Mouse (Mus musculus): ENCODE results near the gene Hes7.

Hes7 gene

DNA sequence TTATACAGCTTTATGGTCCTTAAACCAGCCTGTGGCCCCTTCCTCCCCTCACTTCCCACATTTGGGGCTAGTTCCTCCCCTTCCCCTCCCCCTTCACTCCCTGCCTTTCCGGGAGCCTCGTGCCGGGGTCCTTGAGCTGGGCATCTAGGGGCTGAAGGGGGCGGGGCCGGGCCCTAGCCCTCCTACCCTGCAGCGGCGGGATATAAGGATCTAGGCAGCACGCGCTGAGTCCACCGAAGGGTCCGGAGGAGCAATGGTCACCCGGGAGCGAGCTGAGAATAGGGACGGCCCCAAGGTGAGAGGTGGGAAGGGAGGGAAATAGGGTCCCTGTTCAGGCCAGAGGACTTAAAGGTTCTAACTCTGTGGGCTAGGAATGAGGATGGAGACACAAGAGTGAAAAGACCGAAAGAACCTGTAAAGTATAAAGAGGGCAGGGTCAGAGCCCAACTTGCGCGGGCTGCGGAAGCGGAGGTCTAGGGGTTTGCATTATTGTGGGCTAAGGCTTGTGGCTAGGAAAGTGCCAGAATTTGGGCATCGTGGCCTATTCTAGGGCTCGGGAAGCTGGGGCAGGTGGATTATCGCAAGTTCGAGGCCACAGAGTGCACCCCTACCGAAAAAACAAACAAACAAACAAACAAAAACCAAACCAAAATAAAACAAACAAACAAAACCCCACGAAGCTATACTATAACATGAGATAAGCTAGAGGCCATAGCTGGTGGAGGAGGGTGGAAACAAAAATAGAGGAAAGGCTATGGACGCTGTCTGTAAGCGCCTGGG lies at the start of gene Hes7:
Gene Hes7, plus strand, starts transcription at position 184 of the 780 bp plus-strand sequence.
- no peak for DNase-seq (ENCODE audit: extremely low read depth, low read depth, low spot score)

DNA sequence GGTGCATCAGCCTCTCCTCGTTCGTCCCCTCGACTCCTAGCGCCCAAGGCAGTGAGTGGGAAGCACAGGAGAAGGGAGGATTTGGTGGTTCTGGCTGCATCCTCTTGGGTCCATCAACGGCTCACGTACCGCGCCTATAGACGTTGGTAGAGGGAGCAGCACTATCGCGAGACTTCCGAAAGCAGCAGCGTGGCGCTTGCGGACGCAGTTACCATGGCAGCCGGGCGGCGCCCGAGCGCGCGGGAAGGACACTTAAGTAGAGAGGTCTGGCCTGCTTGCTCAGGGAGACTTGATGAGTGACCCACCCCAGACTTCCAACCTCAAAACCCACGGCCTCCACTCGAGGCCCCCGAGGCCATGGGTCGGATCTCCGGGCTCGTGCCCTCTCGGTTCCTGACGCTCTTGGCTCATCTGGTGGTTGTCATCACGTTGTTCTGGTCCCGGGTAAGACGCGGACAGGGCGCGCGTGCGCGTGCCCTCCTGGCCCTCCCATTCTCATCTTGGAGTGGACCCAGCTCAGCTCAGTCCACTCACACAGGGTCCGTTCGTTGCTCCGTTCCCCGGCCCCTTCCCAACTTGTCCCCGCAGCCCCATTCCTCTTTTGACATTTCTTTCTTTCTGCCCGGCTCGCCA lies 49.5 kb upstream of the Hes7 start, which contains the start of gene Tmem107:
Gene Tmem107, plus strand, starts transcription at position 217 of the 633 bp plus-strand sequence.
- no peak for DNase-seq (ENCODE audit: extremely low read depth, low read depth, low spot score)

DNA sequence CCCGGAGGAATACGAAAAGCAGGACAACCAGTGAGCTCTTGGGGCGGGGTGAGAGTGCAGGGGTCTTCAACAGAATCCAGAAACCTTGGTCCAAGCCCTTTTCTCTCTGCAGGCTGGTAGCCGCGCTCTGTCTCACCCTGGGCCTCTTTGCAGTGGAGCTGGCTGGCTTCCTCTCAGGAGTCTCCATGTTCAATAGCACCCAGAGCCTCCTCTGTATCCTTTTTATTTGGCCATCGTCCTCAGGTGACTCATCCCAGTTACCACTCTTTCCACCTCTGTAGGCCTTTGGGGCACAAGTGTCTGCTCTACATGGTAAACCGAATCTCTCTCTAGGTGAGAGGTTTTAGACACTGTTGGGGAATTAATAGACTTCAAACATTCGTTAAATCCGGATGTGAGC lies 48.9 kb upstream of the Hes7 start:
- DNase-seq (ENCODE audit: extremely low read depth, low read depth, low spot score): no peak

DNA sequence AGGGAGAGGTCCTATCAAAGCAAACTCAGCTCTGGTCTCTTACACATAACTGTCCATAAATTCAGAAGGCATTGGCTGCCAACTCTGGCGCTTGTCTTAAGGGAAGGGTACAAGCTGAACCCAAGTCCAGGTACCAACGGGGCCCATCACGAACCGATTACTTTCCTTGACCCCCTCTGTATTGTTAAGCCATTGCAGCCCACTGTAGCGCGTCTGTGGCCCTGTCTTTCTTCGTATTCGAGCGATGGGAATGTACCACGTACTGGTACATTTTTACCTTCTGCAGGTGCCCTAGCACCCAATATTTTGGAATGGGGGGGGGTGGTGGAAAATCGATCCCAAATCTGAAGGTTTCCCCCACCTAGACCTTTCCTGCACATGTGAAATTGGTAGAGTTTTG lies 48.0 kb upstream of the Hes7 start:
- DNase-seq (ENCODE audit: extremely low read depth, low read depth, low spot score): no peak

DNA sequence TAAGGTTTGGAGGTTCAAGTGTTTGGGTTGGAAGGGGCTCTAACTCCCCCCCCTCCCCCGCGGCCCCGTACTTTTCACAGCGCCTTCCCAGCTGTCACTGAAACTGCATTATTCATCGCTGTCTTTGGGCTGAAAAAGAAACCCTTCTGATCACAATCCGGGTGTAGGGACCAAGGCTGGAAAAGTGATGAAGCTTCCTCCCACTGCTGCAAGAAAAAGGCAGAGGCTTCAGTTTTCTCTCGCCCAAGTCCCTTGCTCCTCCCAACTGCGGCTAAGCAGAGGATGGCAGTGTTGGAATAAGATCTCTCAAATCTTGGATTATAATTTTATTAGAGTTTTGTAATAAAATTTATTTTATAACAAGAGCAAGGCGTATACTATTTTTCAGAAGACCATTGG lies 47.5 kb upstream of the Hes7 start:
- no peak for DNase-seq (ENCODE audit: extremely low read depth, low read depth, low spot score)

DNA sequence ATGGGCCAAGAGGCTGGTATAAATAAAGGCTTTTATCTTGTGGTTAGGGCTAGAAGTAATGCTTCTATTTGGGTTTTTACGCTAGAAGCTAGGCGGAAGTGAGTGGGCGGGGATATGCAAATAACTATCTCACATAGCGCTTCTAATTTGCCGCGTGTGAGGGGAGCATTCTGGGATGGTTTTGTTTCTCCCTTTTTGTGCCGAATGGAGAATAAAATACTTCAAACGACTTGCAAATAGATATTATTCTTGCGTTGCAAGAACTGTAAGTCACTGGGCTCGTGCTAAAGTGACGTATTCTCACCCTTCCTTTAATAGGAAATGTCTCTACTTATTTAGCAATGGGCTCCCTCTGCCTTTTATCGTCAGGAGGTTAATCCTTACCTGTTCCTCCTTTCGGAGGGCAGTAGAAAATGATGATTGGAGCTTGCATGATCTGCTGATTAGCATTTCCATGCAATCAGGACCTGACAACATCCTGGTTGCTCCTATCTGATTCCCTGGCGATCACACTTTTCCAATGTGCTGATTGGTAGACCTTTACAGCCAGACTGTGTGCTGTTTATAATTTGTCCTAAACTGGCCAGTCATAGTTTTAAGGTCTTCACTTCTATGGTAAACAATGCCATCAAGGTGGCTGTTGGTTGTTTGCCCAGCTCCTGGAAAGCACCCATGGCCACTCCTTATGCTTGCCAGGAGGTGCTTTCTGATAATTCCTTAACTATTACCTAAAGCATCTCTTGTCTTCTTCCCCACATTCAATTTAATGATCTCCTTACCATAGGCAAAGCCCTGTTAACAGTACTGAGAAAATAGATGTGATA lies 46.9 kb upstream of the Hes7 start:
- no peak for DNase-seq (ENCODE audit: extremely low read depth, low read depth, low spot score)

DNA sequence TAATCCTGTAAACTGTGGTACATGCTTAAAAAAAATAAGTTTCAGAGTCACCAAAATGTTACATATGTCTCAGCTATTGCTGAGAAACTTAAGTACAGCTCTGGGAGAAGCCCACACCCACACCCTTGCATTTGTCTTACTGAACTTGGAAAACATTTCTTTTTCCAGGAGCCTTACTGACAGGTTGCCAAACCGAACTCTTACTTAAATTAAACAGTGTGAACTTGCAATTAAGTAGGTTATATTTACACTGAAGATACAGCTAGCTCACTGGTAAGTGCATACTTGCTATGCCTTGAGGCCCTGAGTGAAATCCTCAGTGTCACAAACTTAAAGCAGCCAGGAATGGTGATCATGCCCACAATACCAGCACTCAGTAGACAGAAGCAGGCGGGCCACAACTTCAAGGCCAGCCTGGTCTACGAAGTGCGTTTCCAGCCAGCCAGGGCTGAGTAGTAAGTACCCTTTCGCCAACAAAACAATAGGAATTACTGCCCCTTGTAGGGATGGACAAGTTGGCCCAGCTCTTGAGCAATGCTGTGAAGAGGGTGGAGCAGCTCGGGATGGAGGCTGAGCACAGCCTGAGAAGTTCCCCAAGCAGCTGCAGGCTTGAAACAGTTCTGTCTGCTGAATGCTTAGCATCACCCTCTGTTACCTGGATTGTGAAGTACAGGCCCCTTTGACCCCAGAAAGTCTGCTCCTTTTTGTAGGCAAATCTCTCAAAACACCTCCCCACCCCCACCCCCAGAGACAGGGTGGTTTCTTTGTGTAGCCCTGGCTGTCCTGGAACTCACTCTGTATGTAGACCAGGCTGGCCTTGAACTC lies 46.0 kb upstream of the Hes7 start:
- no peak for DNase-seq (ENCODE audit: extremely low read depth, low read depth, low spot score)

DNA sequence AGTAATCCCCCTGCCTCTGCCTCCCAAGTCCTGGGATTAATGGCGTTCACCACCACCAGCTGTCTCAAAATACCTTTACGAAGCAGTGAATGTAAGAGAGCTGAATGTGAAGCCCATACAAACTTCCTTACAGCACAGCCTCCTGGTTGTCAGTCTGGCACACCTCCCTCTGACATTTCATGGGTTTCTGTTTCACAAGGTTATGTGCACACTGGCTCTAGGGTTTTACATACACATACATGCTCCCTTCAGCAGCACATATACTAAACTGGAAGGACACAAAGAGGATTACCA lies 45.5 kb upstream of the Hes7 start:
- DNase-seq (ENCODE audit: extremely low read depth, low read depth, low spot score): no peak

DNA sequence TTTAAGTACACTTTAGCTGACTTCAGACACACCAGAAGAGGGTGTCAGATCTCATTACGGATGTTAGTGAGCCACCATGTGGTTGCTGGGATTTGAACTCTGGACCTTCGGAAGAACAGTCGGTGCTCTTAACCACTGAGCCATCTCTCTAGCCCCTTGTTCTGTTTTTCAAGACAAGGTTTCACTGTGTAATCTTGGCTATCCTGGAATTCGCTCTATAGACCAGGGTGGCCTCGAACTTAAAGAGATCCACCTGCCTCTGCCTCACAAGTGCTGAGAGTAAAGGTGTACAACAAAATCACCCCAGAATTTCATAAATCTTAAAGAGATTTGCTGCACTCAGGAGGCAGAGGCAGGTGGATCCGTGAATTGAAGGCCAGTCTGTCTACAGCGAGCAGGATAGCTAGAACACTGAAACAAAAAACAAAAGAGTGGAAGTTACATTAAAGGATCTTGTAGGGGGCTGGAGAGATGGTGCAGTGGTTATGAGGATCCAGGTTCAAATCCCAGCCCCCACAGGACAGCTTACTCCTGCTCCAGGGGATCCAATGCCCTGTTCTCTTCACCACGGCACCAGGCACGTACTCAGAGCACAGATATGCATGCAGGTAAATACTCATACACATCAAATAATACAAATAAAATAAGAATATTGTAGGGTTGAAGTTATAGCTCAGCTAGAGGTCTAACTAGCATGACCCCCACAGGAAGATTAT lies 44.3 kb upstream of the Hes7 start:
- DNase-seq (ENCODE audit: extremely low read depth, low read depth, low spot score): no peak

DNA sequence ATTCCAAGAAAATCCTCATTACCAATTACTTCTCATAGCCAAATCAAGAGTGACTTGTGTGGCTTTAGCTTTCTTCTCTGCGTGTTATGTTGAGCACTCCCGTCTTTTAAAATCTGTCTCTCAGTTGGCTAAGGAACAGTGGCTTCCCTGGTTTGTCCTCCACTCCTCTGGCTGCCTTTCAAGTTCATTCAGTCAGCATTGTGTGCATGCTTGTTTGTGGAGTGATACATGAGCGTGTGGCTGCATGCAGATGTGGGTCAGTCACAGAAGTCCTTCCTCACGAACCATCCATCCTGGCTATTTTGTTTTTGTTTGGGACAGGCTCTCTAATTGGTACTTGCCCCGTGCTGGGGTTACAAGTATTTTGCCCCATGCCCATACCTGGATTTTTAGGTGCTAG lies 43.6 kb upstream of the Hes7 start:
- DNase-seq (ENCODE audit: extremely low read depth, low read depth, low spot score): no peak

DNA sequence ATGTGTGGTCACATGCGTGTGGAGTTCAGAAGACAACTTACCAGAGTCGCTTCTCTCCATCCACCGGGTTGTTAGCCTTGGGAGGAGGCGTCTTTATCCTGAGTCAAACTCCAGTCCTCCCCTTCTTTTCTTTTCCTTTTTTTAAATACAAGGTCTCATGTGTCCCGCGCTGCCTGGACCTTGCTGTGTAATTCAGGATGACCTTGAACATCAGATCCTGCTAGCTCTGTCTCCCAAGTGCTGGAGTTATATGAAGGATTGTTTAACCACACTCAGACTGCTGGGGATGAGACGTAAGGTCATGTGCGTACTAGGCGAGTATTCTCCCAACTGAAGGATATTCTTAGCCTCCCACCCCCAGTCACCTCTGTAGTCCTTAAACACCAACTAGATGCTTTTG lies 42.9 kb upstream of the Hes7 start:
- no peak for DNase-seq (ENCODE audit: extremely low read depth, low read depth, low spot score)

DNA sequence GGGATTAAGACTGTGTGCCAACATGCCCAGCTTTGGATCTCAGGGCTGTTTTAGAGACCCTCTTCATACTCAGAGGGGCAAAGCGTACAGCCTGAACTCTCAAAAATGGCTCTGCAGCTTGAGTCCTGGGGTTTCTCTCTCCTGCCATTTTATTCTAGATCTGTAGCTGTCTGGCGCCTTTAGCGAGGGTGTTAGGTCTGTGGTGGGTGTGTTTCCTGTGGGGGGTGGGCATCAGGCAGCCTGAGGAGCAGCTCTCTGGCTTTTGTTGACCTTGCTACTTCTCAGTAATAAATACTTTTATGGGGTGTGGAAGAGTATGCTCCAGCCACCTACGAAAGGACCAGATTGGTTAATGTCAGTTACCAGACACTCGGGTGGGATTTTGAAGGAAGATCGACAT lies 42.2 kb upstream of the Hes7 start:
- DNase-seq (ENCODE audit: extremely low read depth, low read depth, low spot score): no peak

DNA sequence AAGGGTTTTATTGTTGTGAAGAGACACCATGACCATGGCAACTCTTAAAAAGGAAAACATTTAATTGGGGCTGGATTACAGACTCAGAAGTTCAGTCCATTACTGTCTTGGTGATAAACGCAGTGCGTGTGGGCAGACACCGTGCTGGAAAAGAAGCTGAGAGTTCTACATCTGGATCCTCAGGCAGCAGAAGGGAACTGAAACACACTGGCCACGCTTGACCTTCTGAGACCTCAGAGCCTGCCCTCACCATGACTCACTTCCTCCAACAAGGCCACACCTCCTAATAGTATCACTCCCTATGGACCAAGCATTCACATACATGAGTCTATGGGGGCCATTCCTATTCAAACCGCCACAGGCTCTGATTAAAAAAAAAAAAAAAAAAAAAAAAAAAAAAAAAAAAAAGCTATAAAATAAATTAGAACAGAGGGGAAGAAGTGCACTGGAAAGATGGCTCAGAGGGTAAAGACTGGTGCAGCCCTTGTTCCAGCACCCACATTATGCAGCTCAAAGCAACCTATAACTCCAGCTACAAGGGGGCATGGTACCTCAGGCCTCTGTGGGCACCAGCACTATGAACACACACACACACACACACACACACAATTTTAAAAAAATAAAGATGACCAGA lies 41.3 kb upstream of the Hes7 start:
- DNase-seq (ENCODE audit: extremely low read depth, low read depth, low spot score): no peak

DNA sequence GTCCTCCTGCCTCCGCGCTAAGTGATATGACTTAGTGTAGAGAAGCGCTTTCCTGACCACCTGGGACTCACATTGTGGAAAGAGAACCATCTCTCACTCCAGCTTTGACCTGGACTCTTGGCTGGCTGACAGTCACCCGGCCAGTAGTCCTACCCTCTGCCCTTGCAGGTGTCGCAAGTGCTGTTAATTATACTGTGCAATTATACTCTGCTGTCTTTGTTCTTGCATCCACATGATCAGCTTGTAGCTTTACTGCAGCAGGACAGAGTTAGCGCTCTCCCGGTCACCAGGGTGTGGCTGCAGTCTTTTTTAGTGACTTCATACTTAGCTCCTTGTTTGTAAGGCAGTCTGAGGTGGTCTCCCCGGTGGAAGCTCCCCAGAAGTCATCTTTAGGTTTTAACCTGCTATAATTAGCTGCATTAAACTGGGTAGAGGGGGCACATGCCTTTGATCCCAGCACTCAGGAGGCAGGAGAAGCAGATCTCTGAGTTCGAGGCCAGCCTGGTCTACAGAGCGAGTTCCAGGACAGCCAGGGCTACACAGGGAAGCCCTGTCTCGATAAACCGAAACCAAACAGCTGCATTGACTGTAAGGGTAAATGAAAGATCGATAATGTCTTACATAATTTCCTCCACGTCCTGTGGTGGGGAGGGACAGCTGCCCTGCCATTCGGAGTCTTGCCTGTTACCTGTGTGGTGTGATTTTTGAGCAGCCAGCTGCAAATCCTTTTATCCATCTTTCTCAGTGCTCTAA lies 39.9 kb upstream of the Hes7 start:
- DNase-seq (ENCODE audit: extremely low read depth, low read depth, low spot score): no peak

DNA sequence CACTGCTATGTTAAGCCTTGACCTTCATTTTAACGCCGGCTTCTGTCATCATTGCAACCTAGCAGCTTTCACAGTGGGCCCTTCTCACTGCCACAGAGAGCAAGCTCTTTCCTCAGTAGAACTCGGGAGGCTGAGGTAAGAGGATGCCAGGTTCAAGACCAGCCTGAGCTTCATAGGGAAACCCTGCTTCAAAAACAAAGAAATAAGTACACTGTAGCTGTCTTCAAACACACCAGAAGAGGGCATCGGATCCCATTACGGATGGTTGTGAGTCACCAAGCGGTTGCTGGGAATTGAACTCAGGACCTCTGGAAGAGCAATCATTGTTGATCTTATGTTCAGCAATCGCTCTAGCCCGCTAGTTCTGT lies 39.4 kb upstream of the Hes7 start:
- no peak for DNase-seq (ENCODE audit: extremely low read depth, low read depth, low spot score)

DNA sequence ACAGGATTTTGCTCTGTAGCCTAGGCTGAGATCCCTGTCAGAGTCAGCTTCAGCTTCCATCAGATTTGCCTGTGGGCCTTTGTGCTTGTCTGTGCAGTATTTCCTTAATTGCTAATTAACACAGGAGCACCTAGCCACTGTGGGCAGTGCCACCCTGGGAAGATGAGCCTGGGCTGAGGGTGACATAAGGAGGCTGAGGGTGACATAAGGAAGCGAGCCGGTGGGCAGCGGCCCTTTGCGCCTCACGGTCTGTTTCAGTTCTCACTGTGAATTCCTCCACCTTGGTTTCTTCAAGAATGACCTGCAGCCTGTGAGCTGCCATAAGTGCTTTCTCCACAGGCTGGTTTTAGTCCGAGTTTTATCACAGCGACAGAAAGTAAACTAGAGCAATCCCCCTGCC lies 38.6 kb upstream of the Hes7 start:
- no peak for DNase-seq (ENCODE audit: extremely low read depth, low read depth, low spot score)

DNA sequence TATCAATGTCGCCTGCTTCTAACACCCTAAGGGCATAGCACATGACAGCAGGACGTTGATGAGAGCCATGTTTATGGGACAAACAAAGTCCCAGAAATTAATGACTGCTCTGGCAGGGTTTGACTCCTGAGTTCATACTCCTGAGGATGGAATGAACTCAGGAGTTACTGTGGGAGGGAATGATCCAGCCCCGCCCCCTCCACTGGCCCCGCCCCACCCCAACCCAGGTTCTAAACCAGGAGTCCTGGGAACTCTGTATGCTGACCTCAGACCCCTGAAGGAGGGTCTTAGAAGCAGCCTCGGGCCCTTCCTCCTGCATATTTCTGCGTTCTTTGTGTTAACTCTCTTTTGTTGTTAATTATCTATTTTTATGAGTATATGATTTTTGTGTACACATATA lies 34.6 kb upstream of the Hes7 start:
- no peak for DNase-seq (ENCODE audit: extremely low read depth, low read depth, low spot score)

DNA sequence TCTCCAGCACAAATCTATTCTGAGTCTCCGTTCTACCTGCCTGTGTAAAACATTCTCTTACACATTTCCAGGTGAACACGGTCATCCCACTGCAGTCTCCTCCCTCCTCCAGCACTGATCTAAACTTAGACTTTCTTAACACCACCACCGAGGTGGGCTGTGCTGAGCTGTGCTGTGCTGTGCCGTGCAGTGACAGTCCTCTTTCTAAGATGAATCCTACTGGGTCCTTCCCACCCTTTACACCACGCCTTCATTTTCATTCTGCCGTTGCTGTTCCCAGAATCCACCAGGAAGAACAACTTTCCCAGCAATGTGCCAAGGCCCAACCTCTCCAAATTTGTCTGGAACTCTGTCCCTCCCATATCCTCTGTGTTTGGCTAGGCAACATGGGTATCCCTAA lies 33.8 kb upstream of the Hes7 start:
- DNase-seq (ENCODE audit: extremely low read depth, low read depth, low spot score): no peak

DNA sequence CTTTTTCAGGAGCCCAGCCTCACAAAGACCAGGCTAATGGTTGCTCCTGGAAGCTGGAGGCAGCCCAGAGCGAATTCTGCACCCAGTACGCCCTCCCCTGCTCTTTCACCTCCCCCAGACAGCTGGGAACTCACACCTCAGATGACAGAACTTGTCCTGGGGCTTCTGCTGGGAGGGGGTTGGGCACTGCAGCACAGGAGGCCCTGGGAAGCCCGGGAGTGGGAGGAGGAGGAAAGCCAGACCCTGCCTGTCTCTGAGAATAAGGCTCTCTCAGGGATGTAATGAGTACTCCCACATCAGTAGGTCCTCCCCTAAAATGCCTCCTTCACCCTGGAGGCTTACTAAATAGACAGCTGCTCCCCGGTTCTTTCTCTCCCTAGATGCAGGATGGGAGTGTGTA lies 33.1 kb upstream of the Hes7 start:
- no peak for DNase-seq (ENCODE audit: extremely low read depth, low read depth, low spot score)

DNA sequence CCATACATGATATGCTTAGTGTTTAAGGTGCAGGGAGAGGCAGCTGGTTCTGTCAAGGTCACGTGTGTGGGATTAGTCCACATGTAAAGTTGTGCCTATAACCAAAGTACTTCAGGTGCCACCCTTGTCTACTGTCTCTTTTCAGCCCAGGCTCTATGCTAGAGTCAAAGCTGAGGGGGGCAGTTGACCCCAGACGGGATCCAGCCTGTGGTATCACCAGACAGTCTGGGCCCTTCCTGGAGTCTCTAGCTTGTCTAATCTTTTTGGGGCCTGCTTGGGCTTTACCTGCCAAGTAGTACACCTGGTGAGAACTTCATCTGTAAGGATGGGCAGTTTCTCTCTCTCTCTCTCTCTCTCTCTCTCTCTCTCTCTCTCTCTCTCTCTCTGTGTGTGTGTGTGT lies 32.6 kb upstream of the Hes7 start:
- DNase-seq (ENCODE audit: extremely low read depth, low read depth, low spot score): no peak
